34 mouse cellular contexts compared by ENCODE assay signal in the genomic region with DNA sequence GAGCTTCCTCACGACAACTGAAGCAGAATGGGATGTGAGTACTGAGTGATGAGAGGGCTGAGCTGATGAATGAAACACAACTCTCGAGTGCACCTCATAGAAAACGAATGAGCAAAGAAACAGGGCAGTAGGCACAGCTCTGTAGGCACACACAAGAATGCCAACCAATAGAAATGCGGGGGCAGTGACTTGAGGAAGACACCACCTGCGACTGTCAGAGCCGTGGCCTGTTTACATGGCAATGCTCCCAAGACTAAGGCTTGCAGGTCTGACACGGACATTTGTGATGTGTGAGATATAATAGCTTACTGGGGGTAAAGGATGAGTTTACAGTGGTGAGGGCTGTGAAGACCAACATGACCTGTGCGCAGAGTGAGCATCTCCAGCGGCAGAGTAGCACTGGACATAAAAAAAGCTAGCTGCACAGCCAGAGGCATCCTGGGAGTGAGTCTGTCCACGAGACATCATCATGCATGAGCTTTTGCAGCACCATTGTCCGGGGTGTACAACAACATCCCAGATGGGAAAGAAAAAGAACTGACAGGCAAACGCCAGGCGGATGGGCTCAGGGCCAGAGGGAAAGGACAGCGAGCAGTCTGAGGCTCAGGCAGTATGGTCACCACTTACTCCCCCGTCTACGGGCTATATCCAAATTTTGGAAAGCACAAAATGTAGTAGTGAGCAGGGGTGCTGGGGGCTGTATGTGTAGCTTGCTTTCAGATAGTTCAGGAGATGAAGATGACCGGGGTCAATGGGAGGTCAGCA. TPM values are rescaled to one million over a fixed set of nuclear protein-coding genes. Genes with fewer than 3 reads are reported as not detected.
DNase-seq lines count a peak whose midpoint lies in the region; ATAC-seq lines count a peak whose summit lies in the region.
"Had no signal": no experiment of that assay in that cellular context is flagged by ENCODE, and none has a peak within 500 bp of the region (broad histone marks: within the 10 kb centered on the region; RNA-seq: fewer than 3 reads in every experiment).

No protein-coding gene starts in this region.

- no peak overlapping the region for H3K4me3 ChIP-seq in kidney, embryonic 16.5 days (ENCODE audit: low read length)
- H3K4me3 ChIP-seq: embryonic facial prominence, embryonic 10.5 days; embryonic facial prominence, embryonic 15.5 days; forebrain, embryonic 12.5 days; hindbrain, embryonic 10.5 days; intestine, embryonic 15.5 days; limb, embryonic 13.5 days; midbrain, embryonic 12.5 days; myocyte; neural tube, embryonic 12.5 days had no signal

- DNase-seq in cerebellum, adult 9-11 months: peak; percentile 55
- no peak for DNase-seq in cerebellum, adult 11 months
- DNase-seq in kidney, postnatal 4 days: peak; percentile 28 to 39
- peak; percentile 70 for DNase-seq in brain, adult 2 months (ENCODE audit: low read depth, low spot score)
- peak; percentile 52 to 56 for DNase-seq in cerebellum, postnatal 36 days
- no peak for DNase-seq in testis, postnatal 14 days (ENCODE audit: low spot score)
- DNase-seq: adrenal gland, postnatal 14 days; gastrocnemius, postnatal 14 days; heart, postnatal 14 days; kidney, adult 2 months; layer of hippocampus, adult 9-11 months; lung, postnatal 36 days; right cerebral cortex, adult 18-20 months; spleen, adult 18-20 months; thymus, adult 2 months; thymus, postnatal 36 days had no signal

- H3K9ac ChIP-seq in kidney, embryonic 16.5 days (replicated peaks; ENCODE audit: low read length): no peak overlapping the region
- H3K9ac ChIP-seq: embryonic facial prominence, embryonic 15.5 days; forebrain, embryonic 12.5 days; intestine, embryonic 15.5 days; limb, embryonic 13.5 days; midbrain, embryonic 12.5 days; neural tube, embryonic 12.5 days had no signal

- H3K9me3 ChIP-seq in kidney, embryonic 16.5 days (ENCODE audit: low read length): no peaks in the 10 kb centered on the region
- H3K9me3 ChIP-seq: embryonic facial prominence, embryonic 10.5 days; embryonic facial prominence, embryonic 15.5 days; forebrain, embryonic 12.5 days; hindbrain, embryonic 10.5 days; intestine, embryonic 15.5 days; limb, embryonic 13.5 days; megakaryocyte, embryonic 14.5 days; midbrain, embryonic 12.5 days; neural tube, embryonic 12.5 days had no signal

- no peak overlapping the region for H3K27ac ChIP-seq in kidney, embryonic 16.5 days (ENCODE audit: low read length)
- H3K27ac ChIP-seq: embryonic facial prominence, embryonic 10.5 days; embryonic facial prominence, embryonic 15.5 days; forebrain, embryonic 12.5 days; hindbrain, embryonic 10.5 days; intestine, embryonic 15.5 days; kidney, postnatal 0 days; limb, embryonic 13.5 days; midbrain, embryonic 12.5 days; neural tube, embryonic 12.5 days had no signal

- ATAC-seq in kidney, embryonic 16.5 days (ENCODE audit: low FRiP score, low TSS enrichment): no peak
- ATAC-seq: hindbrain, embryonic 16.5 days; intestine, embryonic 15.5 days; Patski had no signal

- 84% methylated on average over 17 of the region's 17 CpGs for WGBS in kidney, embryonic 16.5 days

- peaks cover 39% of the 10 kb centered on the region for H3K36me3 ChIP-seq in kidney, embryonic 16.5 days (ENCODE audit: insufficient read depth, low read length)

- H3K27me3 ChIP-seq in kidney, embryonic 16.5 days (ENCODE audit: insufficient read depth, low read length): no peaks in the 10 kb centered on the region
- H3K27me3 ChIP-seq: embryonic facial prominence, embryonic 15.5 days; forebrain, embryonic 12.5 days; intestine, embryonic 15.5 days; limb, embryonic 13.5 days; megakaryocyte, embryonic 14.5 days; midbrain, embryonic 12.5 days; neural tube, embryonic 12.5 days; Patski had no signal

- H3K4me1 ChIP-seq in kidney, embryonic 16.5 days (ENCODE audit: insufficient read depth, low read length): peaks cover 14% of the 10 kb centered on the region

- H3K4me2 ChIP-seq in kidney, embryonic 16.5 days (replicated peaks; ENCODE audit: low read depth, low read length): no peak overlapping the region
- H3K4me2 ChIP-seq: embryonic facial prominence, embryonic 15.5 days; forebrain, embryonic 12.5 days; intestine, embryonic 15.5 days; limb, embryonic 13.5 days; midbrain, embryonic 12.5 days; neural tube, embryonic 12.5 days had no signal

RNA-seq across cellular contexts. Expression of gene Sphk1, which starts 16.8 kb away (rescaled TPM):
- 5.8 and 5.9 TPM in 2 replicates for polyA plus RNA-seq in kidney, embryonic 16.5 days (2015; fragmentation: Nextera tagmentation; extraction: Ambion mirVana)

RNA-seq across cellular contexts. Expression of gene Ube2o, which starts 33.8 kb away (rescaled TPM):
- 5.8 and 6.4 TPM in 2 replicates for polyA plus RNA-seq in kidney, embryonic 16.5 days (2015; fragmentation: Nextera tagmentation; extraction: Ambion mirVana)

RNA-seq across cellular contexts. Expression of gene Aanat, which starts 38.8 kb away (rescaled TPM):
- polyA plus RNA-seq in kidney, embryonic 16.5 days (2015; fragmentation: Nextera tagmentation; extraction: Ambion mirVana): not detected in 2 replicates
- polyA plus RNA-seq: embryonic facial prominence, embryonic 10.5 days; embryonic facial prominence, embryonic 15.5 days; hindbrain, embryonic 10.5 days; intestine, embryonic 15.5 days; kidney, adult 2 months; kidney, postnatal 0 days; large intestine, adult 2 months; limb, embryonic 13.5 days; liver, embryonic 16.5 days; lung, embryonic 16.5 days; myocyte; neural tube, embryonic 12.5 days; Patski; stomach, embryonic 16.5 days; thymus, adult 2 months had no signal

RNA-seq across cellular contexts. Expression of gene Prpsap1, which starts 53.5 kb away (rescaled TPM):
- polyA plus RNA-seq in kidney, embryonic 16.5 days (2015; fragmentation: Nextera tagmentation; extraction: Ambion mirVana): 217 and 226 TPM in 2 replicates

Comparison
In these comparisons a context has a peak if more than half of its experiments do, and no peak if none do; other contexts are left out.
1. DNase-seq: peak in cerebellum, adult 9-11 months (single experiment), kidney, postnatal 4 days (2 of 2), brain, adult 2 months (single experiment) and cerebellum, postnatal 36 days (2 of 2); none in cerebellum, adult 11 months (single experiment) and testis, postnatal 14 days (single experiment).